Mouse (Mus musculus) heart, postnatal 25 days (tissue): ENCODE measurements around the gene Ttpal. TPM values are rescaled to one million over a fixed set of nuclear protein-coding genes. Genes with fewer than 3 reads are reported as not detected.

Experiments used
- DNase-seq: peaks from one replicate; pipeline ENCODE4 v3.0.0; 2022; ENCODE audit warnings: low spot score
- intact Hi-C: fragments of 180-260 bp; cut with DNase I; formaldehyde crosslinking; loops from one replicate; pipeline ENCODE4 v1.15.1; 2025
- total RNA-seq, 2 experiments: library from RNA; stranded (reverse); gene quantifications; 2 replicates each; pipeline ENCODE4 v1.2.3; 2021

The Ttpal gene
- 1 to 10 TPM; 7.9 to 9.7 TPM for total RNA-seq

- DNase-seq = peak; percentile 83
- intact Hi-C loops = loop anchor here (2.0 to 10.0 kb wide), 3 partner anchors 35 to 182 kb away; no protein-coding TSS in a partner anchor
Measured at GRCm38 (mm10) chr2:163602101-163602971, at the start of gene Ttpal. Gene Ttpal, plus strand, starts transcription at chr2:163602314.

DNA sequence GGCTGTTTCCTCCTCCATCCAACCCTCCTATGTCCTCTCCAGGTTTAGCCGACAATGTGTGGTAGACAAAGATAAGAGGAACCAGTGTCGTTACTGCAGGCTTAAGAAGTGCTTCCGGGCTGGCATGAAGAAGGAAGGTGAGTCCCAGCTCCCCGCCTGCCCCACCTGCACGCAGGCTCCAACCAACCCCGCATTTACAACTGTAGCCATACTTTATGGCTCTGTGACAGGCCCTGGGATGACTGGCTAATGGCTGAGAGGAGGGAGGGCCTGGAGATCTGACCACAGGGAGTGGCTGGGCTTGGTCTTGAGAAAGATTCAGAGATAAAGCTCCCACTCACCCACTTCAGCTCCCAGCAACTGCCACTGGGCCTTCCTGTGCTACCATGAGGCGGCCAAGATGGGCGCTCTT lies 49.6 kb upstream of the Ttpal start:
- no peak for DNase-seq
- intact Hi-C loops = no loop called here

DNA sequence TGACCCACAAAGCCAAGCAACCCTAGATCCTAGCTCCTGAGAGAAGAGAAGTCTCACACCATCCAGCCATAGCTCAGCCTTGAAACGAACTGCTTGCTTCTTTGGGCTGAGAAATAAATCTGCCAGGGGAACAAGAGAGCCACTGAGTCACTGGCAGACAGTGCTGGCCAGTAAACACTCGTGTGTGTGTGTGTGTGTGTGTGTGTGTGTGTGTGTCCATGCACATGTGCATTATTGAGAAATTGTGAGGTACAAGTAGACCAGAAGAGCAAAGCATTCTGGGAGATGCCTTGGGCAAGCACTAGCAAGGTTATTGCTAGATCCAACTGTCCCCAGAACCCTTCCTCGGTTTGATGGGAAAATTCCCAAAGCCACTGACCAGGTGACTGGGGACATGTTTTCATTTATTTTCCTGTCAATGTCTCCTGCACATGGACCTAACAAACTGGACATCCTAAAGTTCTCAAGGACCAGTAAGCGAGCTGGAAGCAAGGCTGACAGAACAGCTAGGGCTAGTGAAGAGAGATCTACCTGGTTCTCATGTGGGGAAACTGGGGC lies 47.6 kb upstream of the Ttpal start:
- intact Hi-C loops = no loop called here

GRCm38 (mm10) chr2:163554996-163555395 lies 47.1 kb upstream of the Ttpal start:
- DNase-seq = no peak
- intact Hi-C loops = no loop called here

More for the DNA sequence above, 47.6 kb upstream of the Ttpal start:
- no peak for DNase-seq

DNA sequence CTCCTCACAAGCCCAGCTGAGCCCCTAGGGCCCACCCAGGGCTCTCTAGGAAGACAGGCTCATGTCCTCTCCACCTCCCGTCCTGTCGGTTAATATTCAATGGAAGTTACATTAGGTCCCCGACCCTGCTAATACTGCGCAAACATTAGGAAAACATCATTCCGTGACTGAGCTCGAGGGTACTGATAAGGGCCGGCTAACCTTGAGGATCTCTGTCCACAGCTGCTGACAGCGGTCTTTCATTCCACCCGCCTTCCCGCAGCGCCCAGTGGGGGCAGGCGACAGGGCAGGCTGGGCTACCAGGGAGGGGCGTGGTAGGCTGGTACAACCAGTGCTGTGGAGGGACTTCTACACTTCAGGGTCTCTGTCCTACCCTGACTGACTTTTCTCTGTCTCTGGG lies 46.7 kb upstream of the Ttpal start:
- no peak for DNase-seq
- intact Hi-C loops = no loop called here

DNA sequence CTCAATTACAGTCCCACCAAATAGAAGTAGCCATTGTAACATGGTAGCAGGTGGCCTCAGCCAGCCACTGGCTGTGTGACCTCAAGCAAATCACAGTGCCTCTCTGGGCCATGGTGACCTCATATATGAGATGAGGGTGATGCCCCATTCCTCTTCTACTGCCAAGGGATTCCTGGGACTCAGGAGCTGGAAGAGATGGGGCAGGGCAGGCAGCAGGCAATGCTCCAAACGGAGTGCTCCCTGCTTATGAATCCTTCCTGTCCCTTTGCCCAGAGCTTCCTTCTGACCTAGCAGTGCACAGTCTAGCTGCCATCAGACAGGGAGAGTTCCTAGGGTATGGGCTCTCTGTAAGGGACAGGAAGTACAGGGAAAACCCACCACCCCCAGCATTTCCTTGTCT lies 43.6 kb upstream of the Ttpal start:
- no peak for DNase-seq
- intact Hi-C loops = no loop called here

- no peak for DNase-seq
- intact Hi-C loops = no loop called here
Measured at GRCm38 (mm10) chr2:163559236-163559635, 42.9 kb upstream of the Ttpal start.

GRCm38 (mm10) chr2:163560247-163560646 lies 41.9 kb upstream of the Ttpal start:
- intact Hi-C loops = no loop called here
- DNase-seq = no peak

- intact Hi-C loops = no loop called here
- DNase-seq = no peak
Measured at GRCm38 (mm10) chr2:163561258-163561948, 40.7 kb upstream of the Ttpal start.

DNA sequence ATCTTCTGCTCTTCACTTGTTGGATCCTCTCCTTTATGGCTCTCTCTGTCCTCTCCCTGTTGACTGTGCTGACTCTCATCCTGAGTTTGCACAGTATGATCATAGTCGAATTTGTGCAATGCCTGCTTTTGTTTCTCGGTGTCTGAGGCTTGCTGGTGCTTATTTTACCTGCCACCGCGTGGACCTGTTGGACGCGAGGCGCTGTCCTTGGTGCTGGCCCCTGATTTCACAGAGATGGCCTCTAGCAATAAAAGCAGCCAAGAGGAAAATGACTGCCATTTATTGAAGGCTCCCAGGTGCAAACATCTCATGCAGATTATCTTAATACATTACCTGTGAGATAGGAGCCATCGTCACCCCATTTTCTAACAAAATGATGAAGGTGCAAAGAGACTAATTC lies 37.5 kb upstream of the Ttpal start:
- DNase-seq = no peak

GRCm38 (mm10) chr2:163574321-163574720 lies 27.8 kb upstream of the Ttpal start:
- DNase-seq = no peak
- intact Hi-C loops = no loop called here

More for the DNA sequence above, 37.5 kb upstream of the Ttpal start:
- intact Hi-C loops = no loop called here

- intact Hi-C loops = no loop called here
- no peak for DNase-seq
Measured at GRCm38 (mm10) chr2:163575248-163575647, 26.9 kb upstream of the Ttpal start.

- intact Hi-C loops = no loop called here
- DNase-seq = no peak
Measured at GRCm38 (mm10) chr2:163577986-163578385, 24.1 kb upstream of the Ttpal start.

DNA sequence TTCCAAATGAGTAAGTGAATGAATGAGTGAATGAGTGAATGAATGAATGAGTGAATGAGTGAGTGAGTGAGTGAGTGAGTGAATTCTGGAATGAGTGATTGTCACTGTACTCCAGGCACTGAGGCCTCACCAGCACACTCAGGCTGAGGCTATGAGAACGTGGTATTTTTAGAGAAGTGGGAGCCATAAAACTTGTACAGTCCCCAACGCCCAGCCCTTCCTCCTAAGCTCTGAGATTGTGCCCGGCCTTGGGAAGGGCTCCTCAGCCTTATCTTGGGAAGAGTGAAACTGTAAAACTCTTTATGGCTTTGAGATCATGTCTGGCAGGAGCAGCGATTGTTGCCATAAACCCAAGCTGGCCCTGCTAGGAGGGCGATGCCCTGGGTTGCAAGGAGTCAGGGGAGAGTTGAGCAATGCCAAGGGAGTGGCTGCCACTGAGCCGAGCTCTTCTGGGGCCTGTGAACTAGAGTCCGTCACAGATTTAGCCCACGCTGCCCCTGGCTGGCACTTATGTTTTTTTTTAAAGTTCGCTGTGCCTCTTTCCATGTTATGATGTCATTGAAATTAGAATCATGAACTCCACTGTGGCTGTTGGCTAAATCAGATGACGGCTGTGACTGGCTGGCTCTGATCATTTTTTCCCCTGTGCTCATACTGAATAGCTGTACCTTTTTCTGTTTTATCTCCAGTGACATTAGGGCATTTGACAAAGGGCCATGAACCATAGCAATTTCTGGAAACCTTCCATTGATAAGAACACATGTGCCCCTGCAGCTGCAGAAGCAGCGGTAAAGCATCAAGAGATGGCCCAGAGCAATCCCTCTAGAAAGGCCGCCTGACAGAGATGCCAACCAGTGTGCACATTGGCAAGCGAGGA lies 21.8 kb upstream of the Ttpal start:
- DNase-seq = no peak
- intact Hi-C loops = no loop called here

DNA sequence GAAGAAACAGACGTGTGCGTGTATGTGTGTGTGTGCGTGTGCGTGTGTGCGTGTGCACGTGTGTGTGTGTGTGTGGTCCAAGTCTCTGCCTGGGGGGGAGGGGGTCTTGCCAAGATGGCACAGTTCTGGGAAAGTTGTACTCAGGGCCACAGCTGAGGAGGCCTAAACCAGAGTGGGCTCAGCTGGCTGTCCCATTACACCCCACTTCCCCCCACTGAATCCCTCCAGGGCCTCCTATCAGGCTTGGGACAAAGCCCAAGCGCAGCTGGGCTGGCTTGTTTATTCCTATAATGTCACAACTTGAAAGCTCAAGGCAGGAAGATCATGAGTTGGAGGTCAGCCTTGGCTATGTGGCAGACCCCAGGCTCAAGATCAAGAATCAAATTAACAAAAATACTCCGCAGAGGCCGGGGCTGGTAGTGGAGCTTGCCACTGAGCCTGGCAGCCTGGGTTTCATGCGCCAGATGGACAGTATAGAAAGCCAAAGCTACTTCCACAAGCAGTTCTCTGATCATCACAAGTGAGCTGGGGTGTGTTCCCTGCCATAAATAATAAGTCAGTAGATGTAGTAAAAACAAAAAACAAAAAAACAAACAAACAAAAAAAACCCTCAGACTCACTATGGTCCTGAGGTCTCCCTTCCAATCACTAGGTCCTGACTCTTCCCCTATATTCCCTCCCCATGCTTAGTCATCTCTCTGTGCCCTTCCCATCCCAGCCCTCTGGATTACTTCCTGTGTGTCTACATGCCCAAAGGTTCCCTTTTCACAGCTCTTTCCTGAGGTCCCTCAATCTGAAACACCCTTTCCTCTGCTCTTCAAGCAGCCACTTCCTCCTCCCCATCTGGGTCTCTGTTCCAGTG lies 18.7 kb upstream of the Ttpal start:
- no peak for DNase-seq
- intact Hi-C loops = no loop called here

GRCm38 (mm10) chr2:163584088-163584426 lies 18.1 kb upstream of the Ttpal start:
- intact Hi-C loops = no loop called here
- DNase-seq = no peak

DNA sequence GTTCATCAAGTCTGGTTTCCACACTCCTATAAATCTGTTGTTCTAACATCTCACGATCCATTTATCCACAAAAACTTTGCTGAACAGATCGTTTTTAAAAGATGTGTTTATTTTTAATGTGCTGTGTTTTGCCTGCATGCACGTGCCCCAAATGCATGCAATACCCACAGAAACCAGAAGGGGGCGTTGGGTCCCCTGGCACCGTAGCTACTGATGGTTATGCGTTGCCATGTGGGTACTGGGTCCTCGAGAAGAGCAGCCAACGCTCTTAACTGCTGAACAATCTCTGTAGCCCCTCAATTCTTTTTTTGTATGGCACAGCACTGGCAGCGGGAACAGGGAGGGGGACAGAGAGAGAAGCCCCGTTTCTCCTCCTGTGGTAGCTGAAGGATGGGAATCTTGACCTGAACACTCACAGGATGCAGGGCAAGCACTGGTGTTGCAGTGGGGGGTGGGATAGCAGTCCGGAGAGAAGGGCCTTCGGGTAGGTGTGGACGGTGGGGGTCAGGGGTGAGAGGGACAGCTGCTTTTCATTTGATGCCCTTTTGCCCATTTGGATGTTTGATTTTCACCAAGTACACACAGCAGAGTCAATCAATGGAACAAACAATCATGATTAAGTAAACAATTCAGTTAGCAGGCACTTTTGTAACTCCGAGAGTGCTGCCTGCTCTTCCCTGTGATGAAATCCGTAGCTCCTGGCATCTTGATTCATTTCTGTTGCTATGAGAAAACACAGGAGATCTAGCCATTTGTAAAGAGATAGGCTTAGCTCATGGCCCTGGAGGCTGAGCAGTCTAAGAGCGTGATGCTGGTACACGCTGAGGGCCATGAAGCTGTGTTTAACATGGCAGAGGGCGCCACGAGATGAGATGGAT lies 15.5 kb upstream of the Ttpal start:
- no peak for DNase-seq
- intact Hi-C loops = no loop called here

GRCm38 (mm10) chr2:163587506-163587905 lies 14.6 kb upstream of the Ttpal start:
- intact Hi-C loops = no loop called here
- DNase-seq = no peak
